Comparison of ENCODE assay signal across 7 mouse cellular contexts in the genomic region with DNA sequence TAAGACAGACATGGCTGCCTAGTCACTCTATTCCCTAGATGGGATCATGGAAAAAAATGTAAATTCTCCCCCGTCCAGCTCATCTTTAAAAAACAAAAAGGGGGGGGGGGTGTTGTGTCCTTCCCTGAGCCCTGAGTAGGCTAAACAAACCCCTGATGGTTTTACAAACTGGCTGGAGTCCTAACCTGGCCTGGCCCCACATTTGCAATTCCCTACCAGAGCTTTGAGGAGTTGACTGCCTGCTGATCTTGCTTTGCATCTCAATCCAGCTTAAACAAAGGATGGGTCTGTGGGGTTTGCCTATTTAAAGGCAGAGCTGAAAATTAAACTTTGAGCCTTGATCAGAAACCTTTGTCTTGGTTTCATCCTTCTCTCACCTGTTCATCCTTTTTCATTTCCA.
"Had no signal": no experiment of that assay in that cellular context is flagged by ENCODE, and none has a peak within 500 bp of the region (broad histone marks: within the 10 kb centered on the region; RNA-seq: fewer than 3 reads in every experiment).

No protein-coding gene starts in this region.

- DNase-seq: liver, postnatal 0 days; lung, adult 2 months; lung, postnatal 4 days; midbrain, embryonic 14.5 days; right cerebral cortex, postnatal 14 days; thymus, adult 2 months; thymus, postnatal 25 days had no signal
